In the genomic region with DNA sequence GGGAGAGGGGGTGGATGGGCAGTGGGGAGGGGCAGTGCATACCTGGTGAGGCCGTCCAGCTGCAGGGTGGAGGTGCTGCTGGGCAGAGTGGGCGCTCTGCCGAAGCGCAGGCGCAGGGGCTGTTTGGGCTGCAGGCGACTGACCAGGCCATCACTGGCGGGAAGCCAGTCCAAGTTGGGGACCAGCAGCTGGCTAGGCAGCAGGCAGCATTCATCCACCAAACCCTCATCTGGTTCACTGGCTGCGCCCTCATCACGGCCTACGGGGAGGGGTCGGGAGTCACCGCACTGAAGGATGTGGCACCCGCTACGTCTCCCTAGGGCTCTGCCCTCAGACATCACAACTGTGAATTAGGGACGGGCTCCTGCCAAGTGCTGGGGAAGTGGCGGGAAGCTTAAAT, we compare ENCODE assay signal across 25 mouse cellular contexts. TPM values are rescaled to one million over a fixed set of nuclear protein-coding genes. Genes with fewer than 3 reads are reported as not detected.
"Had no signal": no experiment of that assay in that cellular context is flagged by ENCODE, and none has a peak within 500 bp of the region (broad histone marks: within the 10 kb centered on the region; RNA-seq: fewer than 3 reads in every experiment).

No protein-coding gene starts in this region.

- DNase-seq: kidney, adult 11 months; kidney, adult 9 months; kidney, postnatal 14 days; lung, embryonic 14.5 days; midbrain, embryonic 14.5 days; right cerebral cortex, postnatal 14 days; thymus, adult 2 months; thymus, postnatal 25 days had no signal

- H3K9me3 ChIP-seq: limb, embryonic 13.5 days; midbrain, embryonic 10.5 days; neural tube, embryonic 12.5 days; stomach, embryonic 15.5 days had no signal

- H3K27me3 ChIP-seq: limb, embryonic 13.5 days; stomach, embryonic 15.5 days had no signal

- H3K9ac ChIP-seq: liver, embryonic 14.5 days; lung, embryonic 14.5 days; neural tube, embryonic 12.5 days; stomach, embryonic 15.5 days had no signal

- H3K4me2 ChIP-seq: limb, embryonic 13.5 days; lung, embryonic 14.5 days; neural tube, embryonic 12.5 days; stomach, embryonic 15.5 days had no signal

- H3K27ac ChIP-seq: limb, embryonic 13.5 days; liver, embryonic 14.5 days; midbrain, embryonic 10.5 days; neural tube, embryonic 12.5 days; stomach, embryonic 15.5 days had no signal

- H3K4me1 ChIP-seq: limb, embryonic 13.5 days had no signal

- H3K4me3 ChIP-seq: limb, embryonic 13.5 days; midbrain, embryonic 10.5 days; myocyte; neural tube, embryonic 12.5 days; stomach, embryonic 15.5 days had no signal

RNA-seq across cellular contexts. Expression of a gene that starts 5.7 kb away (rescaled TPM):
- total RNA-seq: layer of hippocampus, postnatal 14 days; left cerebral cortex, adult 18-20 months; left cerebral cortex, postnatal 14 days; megakaryocyte, adult 5-6 weeks; neutrophil, adult 5-6 weeks had no signal
- polyA plus RNA-seq: limb, embryonic 13.5 days; lung, embryonic 14.5 days; midbrain, embryonic 10.5 days; midbrain, embryonic 14.5 days; myocyte; neural tube, embryonic 12.5 days; stomach, embryonic 15.5 days had no signal

RNA-seq across cellular contexts. Expression of a gene that starts 10.3 kb away (rescaled TPM):
- total RNA-seq: layer of hippocampus, adult 8-10 months; layer of hippocampus, postnatal 14 days; left cerebral cortex, adult 18-20 months; left cerebral cortex, postnatal 14 days; liver, adult 2 months; neutrophil, adult 5-6 weeks had no signal
- polyA plus RNA-seq: large intestine, adult 2 months; midbrain, embryonic 14.5 days; myocyte; urinary bladder, adult 2 months had no signal

RNA-seq across cellular contexts. Expression of a gene that starts 14.3 kb away (rescaled TPM):
- total RNA-seq: layer of hippocampus, adult 8-10 months; layer of hippocampus, postnatal 14 days; left cerebral cortex, adult 18-20 months; left cerebral cortex, postnatal 14 days; liver, adult 2 months; megakaryocyte, adult 5-6 weeks; neutrophil, adult 5-6 weeks had no signal
- polyA plus RNA-seq: large intestine, adult 2 months; liver, adult 2 months; liver, embryonic 14.5 days; myocyte; spleen, adult 2 months; testis, adult 2 months; thymus, adult 2 months; urinary bladder, adult 2 months had no signal
